In genomic region chr1:74028118-74028880, GRCm38 (mm10) we compare ENCODE assay signal across 10 mouse cellular contexts.
DNase-seq lines count a peak whose midpoint lies in the region; ATAC-seq and TF ChIP-seq lines count a peak whose summit lies in the region.
"Had no signal": no experiment of that assay in that cellular context is flagged by ENCODE, and none has a peak within 500 bp of the region (broad histone marks: within the 10 kb centered on the region; RNA-seq: fewer than 3 reads in every experiment).

No protein-coding gene starts in this region.

- H3K4me1 ChIP-seq in lung, embryonic 15.5 days: peaks cover 100% of the 10 kb centered on the region
- H3K4me1 ChIP-seq in lung, adult 2 months (ENCODE audit: control insufficient read depth, insufficient read depth, low read length): peaks cover 90% of the 10 kb centered on the region
- H3K4me1 ChIP-seq in hindbrain, embryonic 16.5 days (ENCODE audit: control insufficient read depth, insufficient read depth, low read depth, low read length): peaks cover 25% of the 10 kb centered on the region
- H3K4me1 ChIP-seq in neural tube, embryonic 15.5 days: peaks cover 51% of the 10 kb centered on the region

- intact Hi-C loops in gastrocnemius, adult 2 months (cut with DNase I): no loop called here
- intact Hi-C loops in gastrocnemius, postnatal 14 days (cut with DNase I; ENCODE audit: low total_unique reads): no loop called here

- H3K9ac ChIP-seq in lung, embryonic 15.5 days: no peak overlapping the region
- H3K9ac ChIP-seq in hindbrain, embryonic 16.5 days (ENCODE audit: low read depth, low read length): no peak overlapping the region
- H3K9ac ChIP-seq in neural tube, embryonic 15.5 days (replicated peaks): no peak overlapping the region
- H3K9ac ChIP-seq: liver, embryonic 14.5 days had no signal

- H3K27ac ChIP-seq in gastrocnemius, adult 2 months: peak overlapping the region; percentile 86
- peak overlapping the region; percentile 95 for H3K27ac ChIP-seq in lung, embryonic 15.5 days
- peak overlapping the region; percentile 64 for H3K27ac ChIP-seq in hindbrain, embryonic 16.5 days (ENCODE audit: low read depth, low read length)
- peak overlapping the region; percentile 38 for H3K27ac ChIP-seq in neural tube, embryonic 15.5 days (replicated peaks)
- H3K27ac ChIP-seq: liver, embryonic 14.5 days had no signal

- no peak for ATAC-seq in lung, embryonic 15.5 days (ENCODE audit: borderline replicate concordance, extremely low read depth, low FRiP score, low TSS enrichment)
- no peak for ATAC-seq in hindbrain, embryonic 16.5 days
- no peak for ATAC-seq in neural tube, embryonic 15.5 days (ENCODE audit: low FRiP score)

- peak; percentile 22 for DNase-seq in gastrocnemius, adult 2 months
- DNase-seq in gastrocnemius, postnatal 14 days: no peak
- no peak for DNase-seq in lung, adult 2 months
- no peak for DNase-seq in embryo, embryonic 10 days (ENCODE audit: low spot score)
- no peak for DNase-seq in urinary bladder, postnatal 14 days (ENCODE audit: low spot score)
- DNase-seq: B cell, adult 2 months had no signal

- H3K36me3 ChIP-seq in lung, embryonic 15.5 days: no peaks in the 10 kb centered on the region
- no peaks in the 10 kb centered on the region for H3K36me3 ChIP-seq in hindbrain, embryonic 16.5 days (ENCODE audit: control insufficient read depth, insufficient read depth, low read length)
- H3K36me3 ChIP-seq in neural tube, embryonic 15.5 days: no peaks in the 10 kb centered on the region

- WGBS in lung, embryonic 15.5 days: 55% methylated on average over 13 of the region's 13 CpGs
- WGBS in lung, adult 2 months: 33% methylated on average over 13 of the region's 13 CpGs
- WGBS in hindbrain, embryonic 16.5 days: 85% methylated on average over 13 of the region's 13 CpGs
- WGBS in neural tube, embryonic 15.5 days: 77% methylated on average over 13 of the region's 13 CpGs

- no peaks in the 10 kb centered on the region for H3K9me3 ChIP-seq in lung, embryonic 15.5 days
- H3K9me3 ChIP-seq in hindbrain, embryonic 16.5 days (ENCODE audit: control insufficient read depth, low read length): no peaks in the 10 kb centered on the region
- H3K9me3 ChIP-seq in neural tube, embryonic 15.5 days (replicated peaks): no peaks in the 10 kb centered on the region

- H3K27me3 ChIP-seq in lung, embryonic 15.5 days: no peaks in the 10 kb centered on the region
- no peaks in the 10 kb centered on the region for H3K27me3 ChIP-seq in hindbrain, embryonic 16.5 days (replicated peaks; ENCODE audit: control insufficient read depth, insufficient read depth, low read length)
- H3K27me3 ChIP-seq in neural tube, embryonic 15.5 days (replicated peaks): no peaks in the 10 kb centered on the region

- no peak for TF ChIP-seq POLR2A in lung, adult 2 months (IDR thresholded peaks at IDR 0.05; ENCODE audit: borderline replicate concordance, extremely low read depth, low read depth, low read length)

- peak overlapping the region; percentile 24 for H3K4me2 ChIP-seq in lung, embryonic 15.5 days
- H3K4me2 ChIP-seq in hindbrain, embryonic 16.5 days (ENCODE audit: low read length): no peak overlapping the region
- no peak overlapping the region for H3K4me2 ChIP-seq in neural tube, embryonic 15.5 days

- no peak for TF ChIP-seq CTCF in gastrocnemius, adult 2 months (IDR thresholded peaks at IDR 0.05)
- TF ChIP-seq CTCF in lung, adult 2 months (IDR thresholded peaks at IDR 0.05; ENCODE audit: insufficient read depth, low read length): no peak

- peak overlapping the region; percentile 81 for H3K4me3 ChIP-seq in gastrocnemius, adult 2 months
- H3K4me3 ChIP-seq in lung, embryonic 15.5 days: no peak overlapping the region
- H3K4me3 ChIP-seq in lung, adult 2 months (replicated peaks; ENCODE audit: extremely low read depth, low read depth, low read length): no peak overlapping the region
- no peak overlapping the region for H3K4me3 ChIP-seq in hindbrain, embryonic 16.5 days (ENCODE audit: low read length)
- H3K4me3 ChIP-seq in neural tube, embryonic 15.5 days (replicated peaks): no peak overlapping the region

Comparison
In these comparisons a context has a peak if more than half of its experiments do, and no peak if none do; other contexts are left out.
1. H3K27ac ChIP-seq: peak in every context shown above with its lines; median percentile 95 in lung, embryonic 15.5 days; 86 in gastrocnemius, adult 2 months; 64 in hindbrain, embryonic 16.5 days; 38 in neural tube, embryonic 15.5 days.